Mouse (Mus musculus) CH12.LX (cell line): ENCODE measurements around the gene Gjc2.

Source experiments
- BHLHE40 ChIP-seq: IDR thresholded peaks from 2 replicates; pipeline ENCODE4 v1.6.1; 2011; ENCODE audit warnings: mild to moderate bottlenecking, low read depth, low read length, improper control_type of control experiment
- CHD2 ChIP-seq: IDR thresholded peaks from 2 replicates; pipeline ENCODE4 v1.6.1; 2011; ENCODE audit warnings: low read length, improper control_type of control experiment
- CTCF ChIP-seq, 2 experiments: IDR thresholded peaks in 1 of 2; conservative IDR thresholded peaks in 1 of 2; 2 replicates each; pipeline ENCODE4 v1.5.1; 2011 to 2012; ENCODE audit warnings: low read depth in 2 of 2, low read length in 2 of 2, improper control_type of control experiment in 1 of 2, inconsistent platforms in 1 of 2, mild to moderate bottlenecking in 1 of 2, moderate library complexity in 1 of 2
- ELF1 ChIP-seq: IDR thresholded peaks from 2 replicates; pipeline ENCODE4 v1.6.1; 2014; ENCODE audit warnings: low read depth, mild to moderate bottlenecking, inconsistent platforms, low read length, improper control_type of control experiment
- EP300 ChIP-seq: IDR thresholded peaks from 2 replicates; pipeline ENCODE4 v1.6.1; 2011; ENCODE audit warnings: low read length, improper control_type of control experiment
- JUND ChIP-seq: conservative IDR thresholded peaks from 2 replicates; pipeline ENCODE4 v1.6.1; 2011; ENCODE audit warnings: low read depth, low read length, improper control_type of control experiment
- MAX ChIP-seq: IDR thresholded peaks from 2 replicates; pipeline ENCODE4 v1.6.1; 2011; ENCODE audit warnings: low read length, improper control_type of control experiment
- MYC ChIP-seq: IDR thresholded peaks from 2 replicates; pipeline ENCODE4 v1.6.1; 2011; ENCODE audit warnings: low read depth, mild to moderate bottlenecking, improper control_type of control experiment, low read length
- NRF1 ChIP-seq: IDR thresholded peaks from 2 replicates; pipeline ENCODE4 v1.6.1; 2014; ENCODE audit warnings: low read depth, mild to moderate bottlenecking, inconsistent platforms, low read length, improper control_type of control experiment, moderate library complexity
- PAX5 ChIP-seq: IDR thresholded peaks from 2 replicates; pipeline ENCODE4 v1.6.1; 2012; ENCODE audit warnings: low read length, inconsistent platforms, mixed read lengths
- POLR2A ChIP-seq: IDR thresholded peaks from 2 replicates; pipeline ENCODE4 v1.6.1; 2011; ENCODE audit warnings: low read depth, mild to moderate bottlenecking, improper control_type of control experiment, low read length
- SIN3A ChIP-seq: IDR thresholded peaks from 2 replicates; pipeline ENCODE4 v1.6.1; 2012; ENCODE audit warnings: low read length, improper control_type of control experiment, inconsistent platforms
- SMC3 ChIP-seq: IDR thresholded peaks from 2 replicates; pipeline ENCODE4 v1.6.1; 2011; ENCODE audit warnings: low read depth, low read length, improper control_type of control experiment

DNA sequence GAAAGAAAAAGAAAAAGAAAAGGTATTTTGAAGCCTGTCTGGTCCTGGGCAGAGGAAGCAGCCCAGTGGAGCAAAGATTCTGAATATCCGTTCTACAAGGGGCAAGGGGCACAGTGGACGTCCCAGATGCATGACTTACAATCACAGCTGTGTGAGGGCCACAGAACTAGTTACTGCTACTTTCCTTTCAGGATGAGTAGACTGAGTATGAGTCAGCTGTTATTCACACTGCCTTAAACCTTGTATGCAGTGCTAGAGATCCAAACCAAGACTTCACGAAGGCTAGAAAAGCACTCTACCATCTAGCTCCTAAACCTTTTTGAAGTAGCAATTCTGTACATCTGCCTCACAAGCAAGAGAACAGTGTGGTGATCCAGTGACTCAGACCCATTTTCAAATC is 43.2 kb upstream of the Gjc2 start:
- TF ChIP-seq POLR2A (no peak), CHD2 (no peak), JUND (peak; percentile 91), NRF1 (no peak), CTCF (conservative IDR thresholded peaks at IDR 0.05 in 1 of 2, IDR thresholded peaks at IDR 0.05 in 1 of 2; ENCODE audit: low read depth in 2 of 2, low read length in 2 of 2) (no peak), SMC3 (no peak), MAX (0 out of 2 replicates have a peak, but pooled peaks have one; percentile 0), PAX5 (no peak), EP300 (peak; percentile 93), MYC (peak; percentile 43; the same call in 1 of the 2 replicates), ELF1 (no peak), BHLHE40 (peak; percentile 60), SIN3A (peak; percentile 98)
